Mouse (Mus musculus) intestine, embryonic 14.5 days (tissue): ENCODE results near the gene Mrpl1. TPM values are rescaled to one million over a fixed set of nuclear protein-coding genes. Genes with fewer than 3 reads are reported as not detected.

ENCODE experiments used
- ATAC-seq: fragments of 200-750 bp; cut with Nextera tagmentation; replicated peaks from 2 replicates; pipeline ENCODE4 v1.8.0; 2017; ENCODE audit warnings: low read depth, moderate number of reproducible peaks, moderate TSS enrichment, moderate library complexity; ENCODE audit not compliant: low FRiP score, low TSS enrichment
- DNase-seq: peaks from one replicate; pipeline ENCODE4 v3.0.0-alpha.2; 2018; ENCODE audit warnings: low spot score
- H3K27ac ChIP-seq: fragments of 300-500 bp; sonication (generic); 2 replicates; pipeline ENCODE4 v1.5.1; 2014; ENCODE audit warnings: low read depth, mild to moderate bottlenecking, control low read depth
- H3K27me3 ChIP-seq: fragments of 300-500 bp; sonication (generic); replicated peaks from 2 replicates; pipeline ENCODE4 v1.6.1; 2014; ENCODE audit warnings: low read length, control low read depth; ENCODE audit not compliant: control insufficient read depth, insufficient read depth
- H3K36me3 ChIP-seq: fragments of 300-500 bp; sonication (generic); 2 replicates; pipeline ENCODE4 v1.6.1; 2014; ENCODE audit warnings: low read length, control low read depth; ENCODE audit not compliant: control insufficient read depth, insufficient read depth
- H3K4me1 ChIP-seq: fragments of 300-500 bp; sonication (generic); replicated peaks from 2 replicates; pipeline ENCODE4 v1.6.1; 2014; ENCODE audit warnings: low read length, control low read depth, mixed read lengths; ENCODE audit not compliant: control insufficient read depth, insufficient read depth
- H3K4me2 ChIP-seq: fragments of 300-500 bp; sonication (generic); 2 replicates; pipeline ENCODE4 v1.6.1; 2014; ENCODE audit warnings: low read length
- H3K4me3 ChIP-seq: fragments of 300-500 bp; sonication (generic); 2 replicates; pipeline ENCODE4 v1.5.1; 2014; ENCODE audit warnings: low read depth, low read length, control low read depth, mixed read lengths
- H3K9ac ChIP-seq: fragments of 300-500 bp; sonication (generic); 2 replicates; pipeline ENCODE4 v1.6.1; 2014; ENCODE audit warnings: mild to moderate bottlenecking, low read length
- H3K9me3 ChIP-seq: fragments of 300-500 bp; sonication (generic); 2 replicates; pipeline ENCODE4 v1.6.1; 2016; ENCODE audit warnings: low read length, control low read depth; ENCODE audit not compliant: control insufficient read depth
- WGBS: fragments of 180-500 bp; shearing (Covaris S2); extraction: QIAGEN DNeasy Blood & Tissue Kit; methylation state at CpG from one replicate; pipeline ENCODE4 v1.1.7; 2014; 5-methylcytosine and 5-hydroxymethylcytosine counted together
- polyA plus RNA-seq: library from polyadenylated mRNA; unstranded; fragments of >200 nt; fragmentation: Nextera tagmentation; extraction: Ambion mirVana; gene quantifications from 2 replicates; pipeline ENCODE4 v1.2.1, GENCODE M21; 2014

Mrpl1 gene
- polyA plus RNA-seq, 1 experiment from 2014 or later, result 23.6 TPM

DNA sequence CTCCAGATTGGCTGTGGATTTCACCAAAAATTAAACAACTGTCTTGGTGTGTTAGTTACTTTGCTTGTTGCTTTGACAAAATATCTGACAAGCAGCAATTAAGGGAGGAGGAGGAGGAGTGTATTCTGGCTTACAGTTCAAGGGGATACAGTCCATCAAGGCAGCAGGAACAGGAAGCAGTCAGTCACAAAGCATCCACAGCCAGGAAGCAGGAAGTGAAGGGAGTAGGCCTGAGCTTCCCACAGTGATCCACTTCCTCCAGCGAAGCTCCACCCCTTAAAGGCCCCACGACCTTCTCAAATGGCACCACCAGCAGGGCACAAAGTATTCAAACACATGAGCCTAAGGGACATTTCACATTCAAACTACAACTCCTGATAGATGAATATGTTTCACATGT lies 42.5 kb upstream of the Mrpl1 start:
- H3K27me3 ChIP-seq, result no peaks in the 10 kb centered on the region
- no peak overlapping the region for H3K9ac ChIP-seq
- no peak overlapping the region for H3K4me2 ChIP-seq
- peaks cover 5% of the 10 kb centered on the region; the same call in 1 of the 2 replicates for H3K9me3 ChIP-seq
- H3K36me3 ChIP-seq, result no peaks in the 10 kb centered on the region
- WGBS, result 90% methylated on average over 2 of the region's 2 CpGs
- peaks cover 13% of the 10 kb centered on the region for H3K4me1 ChIP-seq
- ATAC-seq, result no peak
- no peak overlapping the region for H3K27ac ChIP-seq
- DNase-seq, result no peak
- H3K4me3 ChIP-seq, result no peak overlapping the region

DNA sequence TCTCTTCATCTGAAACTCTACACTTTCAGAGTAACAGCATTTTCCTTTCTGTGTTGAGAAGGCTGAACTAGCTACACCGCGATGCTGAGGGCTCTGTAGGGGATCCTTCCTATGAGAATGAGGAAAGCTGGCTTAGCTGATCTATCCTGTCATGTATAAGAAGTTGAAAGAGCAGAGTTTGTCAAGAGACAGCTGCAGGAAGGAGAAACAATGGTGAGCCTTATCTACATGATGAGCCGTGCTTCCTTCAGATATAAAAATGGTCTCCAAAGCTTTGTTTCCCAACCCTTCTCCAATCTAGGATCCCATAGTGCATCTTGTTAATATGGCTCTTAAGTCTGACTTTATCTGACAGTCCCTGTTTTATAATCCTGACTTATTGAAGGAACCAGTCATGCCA lies 38.9 kb upstream of the Mrpl1 start:
- no peak overlapping the region for H3K4me3 ChIP-seq
- H3K9me3 ChIP-seq, result peaks cover 5% of the 10 kb centered on the region; the same call in 1 of the 2 replicates
- no peaks in the 10 kb centered on the region for H3K27me3 ChIP-seq
- H3K4me1 ChIP-seq, result no peaks in the 10 kb centered on the region
- 73% methylated on average over 3 of the region's 3 CpGs for WGBS
- ATAC-seq (no peak), DNase-seq (no peak)
- no peak overlapping the region for H3K9ac ChIP-seq
- no peaks in the 10 kb centered on the region for H3K36me3 ChIP-seq
- H3K4me2 ChIP-seq, result no peak overlapping the region
- no peak overlapping the region for H3K27ac ChIP-seq

DNA sequence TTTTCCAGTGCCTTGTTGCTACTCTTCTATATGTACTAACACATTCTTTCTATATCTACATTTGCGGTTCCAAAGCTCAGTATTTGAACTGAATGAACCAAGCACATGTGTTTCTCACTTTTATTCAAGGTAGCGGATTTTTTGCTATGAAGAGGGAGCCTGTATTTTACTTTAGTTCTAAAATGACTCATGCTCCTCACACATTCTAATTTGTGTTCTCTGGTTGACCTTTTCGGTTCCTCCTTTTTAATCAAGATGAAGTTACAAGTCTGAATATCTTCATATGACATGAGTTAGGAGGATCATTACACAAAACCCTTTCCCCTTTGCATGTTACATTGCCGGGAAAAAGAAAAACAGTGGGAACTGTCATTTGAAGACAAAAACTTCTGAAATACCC lies 37.5 kb upstream of the Mrpl1 start:
- H3K9ac ChIP-seq, result no peak overlapping the region
- H3K27me3 ChIP-seq, result no peaks in the 10 kb centered on the region
- H3K27ac ChIP-seq, result no peak overlapping the region
- H3K9me3 ChIP-seq, result peaks cover 1% of the 10 kb centered on the region; the same call in 1 of the 2 replicates
- no peak overlapping the region for H3K4me3 ChIP-seq
- DNase-seq (no peak), ATAC-seq (no peak)
- H3K4me2 ChIP-seq, result no peak overlapping the region
- WGBS, result 92% methylated on average over 4 of the region's 4 CpGs
- no peaks in the 10 kb centered on the region for H3K36me3 ChIP-seq
- no peaks in the 10 kb centered on the region for H3K4me1 ChIP-seq

DNA sequence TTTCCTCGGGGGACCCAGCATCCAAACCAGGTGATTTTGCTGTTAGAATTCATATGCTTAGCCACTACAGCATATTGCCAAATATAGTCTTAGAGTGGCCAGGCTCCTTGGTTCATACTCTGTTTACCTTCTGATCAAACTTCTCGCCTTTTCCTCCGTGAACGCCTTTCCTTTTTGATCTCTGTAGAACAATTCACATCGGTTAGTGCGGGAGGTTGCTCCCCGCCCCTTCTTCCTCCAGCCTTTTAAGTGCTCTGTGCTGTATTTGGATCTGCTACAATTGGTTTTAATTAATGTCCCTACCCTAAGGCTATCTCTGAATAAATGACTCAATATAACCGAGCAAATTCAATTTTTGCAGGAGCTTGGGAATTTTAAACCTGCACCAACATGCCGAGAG lies 33.2 kb upstream of the Mrpl1 start:
- H3K4me2 ChIP-seq, result no peak overlapping the region
- no peak overlapping the region for H3K4me3 ChIP-seq
- no peak for DNase-seq
- H3K27ac ChIP-seq, result no peak overlapping the region
- H3K4me1 ChIP-seq, result no peaks in the 10 kb centered on the region
- H3K9me3 ChIP-seq, result no peaks in the 10 kb centered on the region
- no peak for ATAC-seq
- no peaks in the 10 kb centered on the region for H3K27me3 ChIP-seq
- WGBS, result 65% methylated on average over 9 of the region's 9 CpGs
- no peaks in the 10 kb centered on the region for H3K36me3 ChIP-seq
- no peak overlapping the region for H3K9ac ChIP-seq

DNA sequence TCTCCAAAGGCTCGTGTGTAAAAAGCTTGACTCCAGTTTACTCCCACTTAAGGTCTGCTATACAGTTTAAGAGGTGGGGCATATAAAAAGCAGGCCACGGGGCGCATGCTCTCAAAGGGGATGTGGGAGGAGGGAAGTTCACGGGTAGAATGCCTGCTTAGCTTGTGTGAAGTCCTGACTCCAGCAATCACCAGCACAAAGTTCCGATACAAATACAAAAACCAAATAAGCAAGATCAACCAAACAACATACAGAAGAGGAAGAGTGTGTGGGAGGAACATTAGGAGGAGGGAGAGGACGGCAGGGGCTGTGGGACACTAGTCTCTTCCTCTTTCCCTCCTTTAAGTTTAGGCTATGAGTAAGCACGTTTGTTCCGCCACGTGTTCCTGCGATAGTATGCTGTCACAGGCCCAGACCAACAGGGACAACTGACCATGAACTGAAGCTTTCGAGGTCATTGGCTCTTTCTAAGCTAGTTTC lies 32.4 kb upstream of the Mrpl1 start:
- Histone ChIP-seq H3K9me3 (no peaks in the 10 kb centered on the region), H3K27me3 (no peaks in the 10 kb centered on the region), H3K27ac (no peak overlapping the region), H3K4me3 (no peak overlapping the region), H3K9ac (no peak overlapping the region), H3K4me2 (no peak overlapping the region), H3K4me1 (no peaks in the 10 kb centered on the region), H3K36me3 (no peaks in the 10 kb centered on the region)
- DNase-seq, result no peak
- no peak for ATAC-seq
- WGBS, result 66% methylated on average over 11 of the region's 11 CpGs

DNA sequence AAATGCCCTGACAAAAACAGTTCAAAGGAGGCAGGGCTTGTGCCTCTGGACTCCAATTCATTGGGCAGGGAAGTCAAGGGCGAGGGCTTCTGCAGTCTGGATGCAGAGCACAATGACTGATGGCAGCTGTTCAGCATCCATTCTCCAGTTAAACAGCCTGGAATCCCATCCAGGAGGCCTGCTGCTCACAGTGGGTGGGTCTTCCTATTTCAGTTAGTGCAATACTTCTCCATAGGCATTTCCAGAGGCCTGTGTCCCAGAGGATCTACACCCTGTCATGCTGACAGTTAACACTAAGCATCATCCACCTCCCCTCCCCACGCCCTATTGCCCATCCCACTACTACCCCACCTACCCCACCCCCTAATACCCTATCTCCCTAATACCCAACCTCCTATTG lies 26.1 kb upstream of the Mrpl1 start:
- no peaks in the 10 kb centered on the region for H3K36me3 ChIP-seq
- DNase-seq, result no peak
- no peaks in the 10 kb centered on the region for H3K4me1 ChIP-seq
- H3K4me3 ChIP-seq, result no peak overlapping the region
- no peaks in the 10 kb centered on the region for H3K27me3 ChIP-seq
- no peak overlapping the region for H3K4me2 ChIP-seq
- no peak overlapping the region for H3K27ac ChIP-seq
- no peak for ATAC-seq
- H3K9ac ChIP-seq, result no peak overlapping the region
- no peaks in the 10 kb centered on the region for H3K9me3 ChIP-seq
- 64% methylated on average over 2 of the region's 2 CpGs for WGBS

DNA sequence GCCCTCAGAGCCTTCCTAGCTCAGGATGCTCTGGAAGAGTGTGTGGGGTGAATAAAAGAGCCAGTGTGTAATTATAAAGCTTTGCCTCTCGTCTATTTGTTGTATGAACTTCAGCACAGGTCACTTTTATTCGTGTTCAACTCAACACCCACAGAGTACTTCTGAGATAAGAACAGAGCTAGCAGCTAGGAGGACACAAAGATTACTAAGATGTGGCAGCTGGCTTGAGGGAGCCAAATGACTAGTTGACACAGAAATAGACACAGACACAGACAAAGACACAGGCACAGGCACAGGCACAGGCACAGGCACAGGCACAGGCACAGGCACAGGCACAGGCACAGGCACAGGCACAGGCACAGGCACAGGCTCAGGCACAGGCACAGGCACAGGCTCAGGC lies 25.3 kb upstream of the Mrpl1 start:
- Histone ChIP-seq H3K4me2 (no peak overlapping the region), H3K36me3 (no peaks in the 10 kb centered on the region), H3K9ac (no peak overlapping the region), H3K4me3 (no peak overlapping the region), H3K27me3 (no peaks in the 10 kb centered on the region), H3K4me1 (no peaks in the 10 kb centered on the region), H3K9me3 (no peaks in the 10 kb centered on the region), H3K27ac (no peak overlapping the region)
- DNase-seq (no peak), ATAC-seq (no peak)
- 51% methylated on average over 2 of the region's 2 CpGs for WGBS

DNA sequence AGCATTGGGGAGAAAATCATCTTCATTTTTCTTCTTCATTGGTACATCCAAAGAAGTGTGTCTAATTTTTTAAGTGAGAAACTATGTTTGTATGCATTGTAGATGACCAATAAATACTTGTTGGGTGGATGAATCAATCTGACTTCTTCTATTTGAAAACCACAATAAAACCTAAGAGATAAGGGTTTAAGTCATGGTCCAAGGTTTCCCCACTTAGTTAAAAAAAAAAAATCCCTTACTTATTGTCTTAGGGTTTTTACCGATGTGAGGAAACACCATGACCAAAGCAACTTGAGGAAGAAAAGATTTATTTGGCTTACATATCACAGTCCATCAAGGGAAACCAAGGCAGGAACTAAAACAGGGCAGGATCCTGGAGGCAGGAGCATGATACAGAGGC lies 19.5 kb upstream of the Mrpl1 start:
- no peak for ATAC-seq
- H3K27ac ChIP-seq, result no peak overlapping the region
- no peaks in the 10 kb centered on the region for H3K4me1 ChIP-seq
- H3K4me3 ChIP-seq, result no peak overlapping the region
- H3K9ac ChIP-seq, result no peak overlapping the region
- H3K9me3 ChIP-seq, result no peaks in the 10 kb centered on the region
- H3K4me2 ChIP-seq, result no peak overlapping the region
- 97% methylated on average over 1 of the region's 1 CpGs for WGBS
- no peaks in the 10 kb centered on the region for H3K36me3 ChIP-seq
- DNase-seq, result no peak
- H3K27me3 ChIP-seq, result no peaks in the 10 kb centered on the region

DNA sequence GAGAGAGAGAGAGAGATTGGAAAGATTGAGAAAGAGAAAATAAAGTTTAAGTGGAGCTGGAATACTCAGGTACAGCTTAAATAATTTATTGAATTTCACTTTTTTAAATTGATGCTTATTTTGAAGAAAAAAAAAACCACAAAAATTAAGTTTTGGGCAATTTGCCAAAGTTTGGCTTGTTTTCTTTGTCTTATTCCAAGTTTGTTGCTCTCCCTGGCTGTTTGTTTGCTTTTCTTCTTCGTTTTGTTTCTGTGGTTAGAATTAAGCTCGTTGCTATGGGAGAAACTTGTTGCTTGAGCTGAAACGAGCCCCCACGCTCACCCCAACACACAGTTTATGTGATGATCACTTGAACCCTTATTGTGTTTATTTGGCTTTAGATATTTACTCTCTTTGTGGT lies 18.0 kb upstream of the Mrpl1 start:
- DNase-seq, result no peak
- Histone ChIP-seq H3K36me3 (no peaks in the 10 kb centered on the region), H3K27me3 (no peaks in the 10 kb centered on the region), H3K4me2 (no peak overlapping the region), H3K4me3 (no peak overlapping the region), H3K27ac (no peak overlapping the region), H3K9me3 (no peaks in the 10 kb centered on the region), H3K9ac (no peak overlapping the region), H3K4me1 (no peaks in the 10 kb centered on the region)
- ATAC-seq, result no peak
- WGBS, result 59% methylated on average over 4 of the region's 4 CpGs
